Mouse (Mus musculus) liver, embryonic 14.5 days (tissue): ENCODE measurements around the gene Smc2.

ENCODE experiments used
- CTCF ChIP-seq: IDR thresholded peaks from 2 replicates; pipeline ENCODE4 v1.5.1; 2016; ENCODE audit warnings: antibody characterized with exemption, low read depth, control low read depth
- EP300 ChIP-seq: IDR thresholded peaks from 2 replicates; pipeline ENCODE4 v1.6.1; 2016; ENCODE audit warnings: antibody characterized with exemption, low read depth

- TF ChIP-seq CTCF (no peak), EP300 (no peak)
Measured at GRCm38 (mm10) chr4:52473431-52473830, 34.4 kb downstream of the Smc2 start.
